Mouse (Mus musculus) stomach, embryonic 16.5 days (tissue): ENCODE results near the gene Lgals1. TPM values are rescaled to one million over a fixed set of nuclear protein-coding genes. Genes with fewer than 3 reads are reported as not detected.

Experiments
- ATAC-seq: fragments of 200-750 bp; cut with Nextera tagmentation; 2 replicates; pipeline ENCODE4 v1.8.0; 2017; ENCODE audit warnings: moderate number of reproducible peaks, moderate TSS enrichment; ENCODE audit not compliant: insufficient read depth, low FRiP score
- H3K27ac ChIP-seq: fragments of 300-500 bp; sonication (generic); 2 replicates; pipeline ENCODE4 v1.5.1; 2014; ENCODE audit warnings: low read length
- H3K27me3 ChIP-seq: fragments of 300-500 bp; sonication (generic); 2 replicates; pipeline ENCODE4 v1.6.1; 2014; ENCODE audit warnings: low read length, control low read depth, mixed read lengths; ENCODE audit not compliant: control insufficient read depth, insufficient read depth
- H3K36me3 ChIP-seq: fragments of 300-500 bp; sonication (generic); 2 replicates; pipeline ENCODE4 v1.6.1; 2014; ENCODE audit warnings: low read length; ENCODE audit not compliant: control insufficient read depth, insufficient read depth
- H3K4me1 ChIP-seq: fragments of 300-500 bp; sonication (generic); 2 replicates; pipeline ENCODE4 v1.6.1; 2014; ENCODE audit warnings: low read length, control low read depth, mixed read lengths; ENCODE audit not compliant: control insufficient read depth, insufficient read depth
- H3K4me2 ChIP-seq: fragments of 300-500 bp; sonication (generic); 2 replicates; pipeline ENCODE4 v1.6.1; 2014; ENCODE audit warnings: low read depth, low read length, mixed read lengths
- H3K4me3 ChIP-seq: fragments of 300-500 bp; sonication (generic); replicated peaks from 2 replicates; pipeline ENCODE4 v1.5.1; 2014; ENCODE audit warnings: mild to moderate bottlenecking, low read length
- H3K9ac ChIP-seq: fragments of 300-500 bp; sonication (generic); 2 replicates; pipeline ENCODE4 v1.6.1; 2014; ENCODE audit warnings: low read length
- H3K9me3 ChIP-seq: fragments of 300-500 bp; sonication (generic); replicated peaks from 2 replicates; pipeline ENCODE4 v1.6.1; 2016; ENCODE audit warnings: low read length, control low read depth; ENCODE audit not compliant: control insufficient read depth
- WGBS: fragments of 180-500 bp; shearing (Covaris S2); extraction: QIAGEN DNeasy Blood & Tissue Kit; methylation state at CpG from one replicate; pipeline ENCODE4 v1.1.7; 2014; 5-methylcytosine and 5-hydroxymethylcytosine counted together
- polyA plus RNA-seq: library from polyadenylated mRNA; unstranded; fragments of >200 nt; fragmentation: Nextera tagmentation; extraction: Ambion mirVana; gene quantifications from 2 replicates; pipeline ENCODE4 v1.2.1, GENCODE M21; 2015

The Lgals1 gene
- polyA plus RNA-seq, 1 experiment from 2014 or later: 1,528 TPM

DNA sequence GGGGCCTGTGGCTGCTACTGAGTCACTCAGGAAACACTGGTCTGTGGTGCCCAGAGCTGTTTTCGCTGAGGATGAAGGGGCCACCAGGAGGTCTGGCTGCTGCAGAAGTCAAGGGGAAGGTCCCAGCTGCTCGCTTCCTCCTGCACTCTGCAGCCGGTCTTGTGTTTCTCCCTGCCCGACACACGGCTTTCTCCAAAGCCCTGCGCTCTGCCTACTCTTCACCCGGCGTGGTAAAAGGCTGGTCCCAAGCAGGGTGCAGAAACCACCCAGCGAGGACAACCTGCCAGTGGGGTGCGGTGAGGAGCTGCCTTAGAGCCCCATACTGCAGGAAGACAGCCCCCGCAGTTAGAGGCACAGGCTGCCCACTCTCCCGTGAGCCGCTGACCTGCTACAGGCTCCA lies 31.8 kb upstream of the Lgals1 start:
- H3K4me1 ChIP-seq: peaks cover 54% of the 10 kb centered on the region

DNA sequence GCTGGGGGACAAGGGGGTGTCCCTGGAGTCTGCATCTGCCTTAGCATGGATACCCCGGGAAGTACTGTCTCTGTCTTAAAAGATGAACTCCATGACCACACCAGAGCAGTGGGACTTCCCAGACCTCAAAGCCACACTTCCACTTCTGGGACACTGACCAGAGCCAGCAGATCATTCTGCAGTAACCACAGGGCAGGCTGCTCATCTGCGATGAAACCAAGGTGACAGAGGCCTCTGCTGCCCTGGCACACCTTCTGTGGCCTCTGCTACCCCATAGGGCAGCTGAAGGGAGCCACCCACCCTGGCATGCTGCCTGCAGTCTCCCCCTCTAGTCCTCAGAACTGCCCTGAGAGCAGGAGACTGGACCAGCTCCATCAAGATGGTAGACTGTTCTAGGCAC lies 30.8 kb upstream of the Lgals1 start:
- peaks cover 53% of the 10 kb centered on the region for H3K4me1 ChIP-seq

More for the DNA sequence above, 31.8 kb upstream of the Lgals1 start:
- H3K27me3 ChIP-seq: no peaks in the 10 kb centered on the region
- H3K4me3 ChIP-seq: no peak overlapping the region
- no peaks in the 10 kb centered on the region for H3K9me3 ChIP-seq
- peak overlapping the region; percentile 35 for H3K27ac ChIP-seq
- peaks cover 15% of the 10 kb centered on the region; the same call in 1 of the 2 replicates for H3K36me3 ChIP-seq
- WGBS: 69% methylated on average over 13 of the region's 13 CpGs
- no peak for ATAC-seq
- H3K9ac ChIP-seq: peak overlapping the region; percentile 46; the same call in 1 of the 2 replicates
- H3K4me2 ChIP-seq: no peak overlapping the region

DNA sequence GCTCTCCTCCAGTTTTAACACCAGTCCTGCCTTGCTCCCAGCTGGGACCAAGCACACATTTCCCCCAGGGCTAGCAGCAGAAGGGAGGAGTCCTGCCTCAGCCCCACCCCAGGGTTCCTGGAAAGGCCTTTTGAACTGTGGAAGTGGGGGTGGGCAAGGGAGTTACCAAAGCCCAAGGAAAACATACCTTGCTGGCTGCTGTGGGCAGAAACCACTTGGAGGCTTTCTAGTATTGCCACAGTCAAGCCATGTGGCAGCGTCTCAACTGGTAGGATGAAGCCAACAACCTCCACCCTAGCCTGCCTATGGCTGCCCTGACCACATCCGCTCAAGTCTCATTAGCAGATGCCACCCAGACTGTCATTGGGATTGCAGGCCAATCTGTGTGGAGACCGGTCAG lies 30.4 kb upstream of the Lgals1 start:
- Histone ChIP-seq H3K9ac (peak overlapping the region; percentile 43; the same call in 1 of the 2 replicates), H3K36me3 (peaks cover 9% of the 10 kb centered on the region; the same call in 1 of the 2 replicates), H3K27ac (peak overlapping the region; percentile 60), H3K4me1 (peaks cover 57% of the 10 kb centered on the region), H3K4me2 (no peak overlapping the region), H3K4me3 (no peak overlapping the region), H3K9me3 (no peaks in the 10 kb centered on the region), H3K27me3 (no peaks in the 10 kb centered on the region)
- WGBS: 69% methylated on average over 3 of the region's 3 CpGs
- ATAC-seq: no peak

More for the DNA sequence above, 30.8 kb upstream of the Lgals1 start:
- no peak for ATAC-seq
- Histone ChIP-seq H3K4me2 (no peak overlapping the region), H3K9me3 (no peaks in the 10 kb centered on the region), H3K27ac (peak overlapping the region; percentile 60), H3K4me3 (no peak overlapping the region), H3K36me3 (peaks cover 13% of the 10 kb centered on the region; the same call in 1 of the 2 replicates), H3K27me3 (no peaks in the 10 kb centered on the region), H3K9ac (peak overlapping the region; percentile 43; the same call in 1 of the 2 replicates)
- WGBS: 75% methylated on average over 2 of the region's 2 CpGs

DNA sequence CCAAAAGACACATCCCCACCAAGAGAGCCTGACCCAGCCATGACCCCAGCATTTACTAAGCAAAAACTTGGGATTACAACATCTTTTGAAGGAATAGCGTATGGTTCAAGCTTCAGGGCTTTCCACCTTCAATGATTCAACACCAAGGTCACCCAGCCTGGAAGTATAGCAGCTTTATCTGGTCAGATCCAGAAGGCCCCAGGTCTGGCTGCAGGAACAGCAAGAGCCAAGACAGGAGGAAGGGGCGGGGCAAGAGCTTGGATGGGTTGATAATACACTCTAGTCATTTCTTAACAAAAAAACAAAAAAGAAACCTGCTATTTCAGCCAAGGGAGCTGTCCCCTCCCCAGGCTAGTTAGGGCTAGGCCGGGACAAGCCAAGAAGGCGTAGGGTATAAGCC lies 29.0 kb upstream of the Lgals1 start:
- no peak overlapping the region for H3K4me2 ChIP-seq
- H3K27me3 ChIP-seq: no peaks in the 10 kb centered on the region
- H3K4me1 ChIP-seq: peaks cover 62% of the 10 kb centered on the region
- H3K4me3 ChIP-seq: no peak overlapping the region
- no peaks in the 10 kb centered on the region for H3K9me3 ChIP-seq
- 0 out of 2 replicates have a peak, but pooled peaks cover 1% of the 10 kb centered on the region for H3K36me3 ChIP-seq
- 0 out of 2 replicates have a peak overlapping the region, but pooled peaks have one; percentile 78 for H3K27ac ChIP-seq
- 79% methylated on average over 4 of the region's 4 CpGs for WGBS
- no peak for ATAC-seq
- no peak overlapping the region for H3K9ac ChIP-seq

DNA sequence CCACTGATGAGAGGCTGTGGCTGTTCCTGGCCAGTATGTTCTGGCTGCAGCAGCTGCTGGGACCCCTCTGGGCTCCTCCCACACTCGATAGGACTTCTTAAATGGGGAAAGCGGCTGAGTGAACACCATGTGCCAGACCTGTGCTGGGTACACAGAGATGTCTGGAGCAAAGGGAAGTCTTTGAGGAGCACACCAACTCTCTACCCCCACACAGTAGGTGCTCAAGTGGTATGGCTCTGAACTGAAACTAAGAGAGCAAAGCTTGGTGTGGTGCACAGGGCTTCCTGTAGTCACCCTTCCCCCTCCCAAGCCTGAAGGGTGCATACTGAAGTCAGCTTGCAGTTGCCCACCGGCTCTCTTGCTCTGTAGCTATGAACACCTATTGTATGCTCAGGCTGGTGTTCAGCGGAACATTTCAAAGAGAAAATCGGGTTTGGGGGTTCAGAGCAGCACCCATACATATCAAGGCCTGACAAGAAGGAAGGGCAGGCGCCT lies 28.0 kb upstream of the Lgals1 start:
- peak overlapping the region; percentile 86 for H3K4me2 ChIP-seq
- H3K36me3 ChIP-seq: peaks cover 8% of the 10 kb centered on the region; the same call in 1 of the 2 replicates
- peak overlapping the region; percentile 87; the same call in 1 of the 2 replicates for H3K9ac ChIP-seq
- H3K4me3 ChIP-seq: peak overlapping the region; percentile 91
- peaks cover 65% of the 10 kb centered on the region for H3K4me1 ChIP-seq
- H3K9me3 ChIP-seq: no peaks in the 10 kb centered on the region
- no peak for ATAC-seq
- H3K27ac ChIP-seq: peak overlapping the region; percentile 78
- no peaks in the 10 kb centered on the region for H3K27me3 ChIP-seq
- WGBS: 45% methylated on average over 6 of the region's 6 CpGs

DNA sequence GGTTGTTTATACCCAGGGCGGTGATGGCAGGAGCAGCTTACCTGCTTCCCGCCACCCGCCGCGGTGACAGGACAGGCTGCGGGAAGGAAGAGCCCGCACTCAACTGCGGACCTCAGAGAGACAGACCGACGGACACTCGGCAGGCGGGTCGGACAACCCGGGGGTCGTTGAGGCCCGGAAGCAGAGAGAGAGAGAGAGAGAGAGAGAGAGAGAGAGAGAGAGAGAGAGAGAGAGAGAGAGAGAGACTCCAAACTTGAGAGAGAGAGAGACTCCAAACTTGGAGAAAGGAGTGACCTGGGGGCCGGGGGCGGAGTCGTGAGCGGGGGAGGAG lies 27.2 kb upstream of the Lgals1 start, which contains the start of gene Gm49510:
Gene Gm49510, plus strand, starts transcription at position 259 of the 331 bp plus-strand sequence.
- Histone ChIP-seq H3K9ac (peak within 1 kb of the TSS; percentile 87), H3K4me2 (peak within 1 kb of the TSS; percentile 86), H3K27ac (peak within 1 kb of the TSS; percentile 93), H3K4me1 (peaks cover 59% of the 10 kb centered on the region), H3K4me3 (peak within 1 kb of the TSS; percentile 91), H3K27me3 (no peaks in the 10 kb centered on the region), H3K36me3 (peaks cover 10% of the 10 kb centered on the region; the same call in 1 of the 2 replicates), H3K9me3 (no peaks in the 10 kb centered on the region)
- ATAC-seq: no peak
- WGBS: under 1% methylated on average over 20 of the region's 20 CpGs

DNA sequence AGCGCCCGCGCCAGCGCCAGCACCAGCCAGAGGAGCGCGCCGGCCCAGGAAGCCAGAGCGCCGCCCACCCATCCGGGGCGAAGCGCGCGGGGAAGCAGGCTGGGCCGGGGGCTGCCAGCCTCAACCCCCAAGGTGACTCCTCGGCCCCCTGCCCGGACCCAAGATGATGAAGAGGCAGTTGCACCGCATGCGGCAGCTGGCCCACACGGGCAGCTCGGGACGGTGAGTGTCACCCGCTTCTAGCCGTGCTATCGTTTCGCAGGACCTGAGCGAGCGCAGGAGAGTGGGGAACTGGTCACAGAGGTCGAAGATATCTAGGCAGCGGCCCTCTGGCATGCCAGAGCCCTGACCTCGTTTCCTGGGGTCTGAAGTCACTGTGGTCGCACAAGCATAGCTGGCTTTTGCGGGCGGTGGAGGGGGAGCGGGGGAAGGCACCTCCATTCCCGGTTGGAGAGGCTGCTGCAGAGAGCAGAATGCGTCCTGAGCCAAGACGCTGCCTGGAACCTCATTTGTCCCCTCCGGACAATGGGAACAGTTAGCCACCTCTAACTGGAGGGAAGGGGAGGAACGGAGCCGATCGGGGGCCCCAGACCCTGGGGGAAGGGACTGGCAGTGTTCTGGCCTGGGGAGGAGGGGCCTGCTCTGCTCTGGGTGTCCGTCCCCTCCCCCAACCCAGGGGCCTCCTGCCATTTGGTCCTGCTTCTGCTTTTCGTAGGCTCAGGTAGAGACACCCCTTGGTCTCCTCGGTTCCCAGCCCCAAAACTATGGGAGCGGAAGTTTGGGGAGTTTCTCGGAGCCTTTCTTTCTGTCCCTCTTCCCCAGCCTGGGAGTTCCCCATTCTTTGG lies 26.6 kb upstream of the Lgals1 start, which contains the start of gene Sh3bp1:
Gene Sh3bp1, plus strand, starts transcription at position 29 of the 845 bp plus-strand sequence.
- H3K36me3 ChIP-seq: peaks cover 10% of the 10 kb centered on the region; the same call in 1 of the 2 replicates
- no peaks in the 10 kb centered on the region for H3K27me3 ChIP-seq
- ATAC-seq: peak; percentile 68
- H3K4me1 ChIP-seq: peaks cover 59% of the 10 kb centered on the region
- peak within 1 kb of the TSS; percentile 93 for H3K27ac ChIP-seq
- no peaks in the 10 kb centered on the region for H3K9me3 ChIP-seq
- under 1% methylated on average over 47 of the region's 47 CpGs for WGBS
- H3K4me3 ChIP-seq: peak within 1 kb of the TSS; percentile 91
- peak within 1 kb of the TSS; percentile 87 for H3K9ac ChIP-seq
- peak within 1 kb of the TSS; percentile 86 for H3K4me2 ChIP-seq

DNA sequence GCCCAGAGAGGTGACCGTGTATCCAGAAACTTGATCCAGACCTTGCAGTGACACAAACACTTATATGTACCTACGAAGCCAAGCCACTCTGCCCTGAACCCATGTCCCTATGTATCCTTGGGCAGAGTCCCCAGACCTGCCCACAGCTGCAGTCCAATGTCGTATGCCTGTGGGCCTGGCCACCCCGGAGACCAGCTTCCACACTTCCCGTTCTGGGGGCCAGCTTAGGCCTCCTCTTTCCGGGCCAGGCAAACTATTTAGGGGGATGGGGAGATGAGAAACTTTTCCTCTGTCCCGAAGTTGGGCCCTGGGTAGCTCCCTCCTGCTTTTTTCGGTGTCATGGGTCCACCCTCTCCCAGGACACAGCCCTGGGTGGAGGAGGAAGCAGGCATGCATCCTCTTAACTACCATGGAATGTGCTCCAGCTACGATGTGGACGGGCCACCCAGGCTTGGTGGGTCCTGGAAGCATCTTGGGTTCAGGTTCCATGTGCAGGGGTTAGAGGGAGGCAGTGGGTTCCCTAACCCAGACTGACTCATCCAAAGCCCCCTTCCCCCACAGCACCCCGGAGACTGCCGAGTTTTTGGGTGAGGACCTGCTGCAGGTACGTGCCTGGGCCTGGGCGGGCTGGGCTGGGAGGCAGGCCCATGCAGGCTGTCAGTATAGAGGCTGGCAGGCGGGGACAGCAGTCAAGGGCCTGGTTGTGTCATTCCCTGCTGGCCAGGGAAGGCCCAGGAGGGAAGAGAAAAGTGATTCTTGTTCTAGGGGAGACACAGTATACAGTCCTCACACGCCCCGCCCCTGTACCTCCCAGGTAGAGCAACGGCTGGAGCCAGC lies 25.7 kb upstream of the Lgals1 start:
- ATAC-seq: peak; percentile 26; the same call in 1 of the 2 replicates
- Histone ChIP-seq H3K4me1 (peaks cover 53% of the 10 kb centered on the region), H3K9ac (peak overlapping the region; percentile 87), H3K4me2 (peak overlapping the region; percentile 86), H3K27me3 (no peaks in the 10 kb centered on the region), H3K9me3 (no peaks in the 10 kb centered on the region), H3K4me3 (peak overlapping the region; percentile 91), H3K36me3 (peaks cover 13% of the 10 kb centered on the region; the same call in 1 of the 2 replicates), H3K27ac (peak overlapping the region; percentile 93)
- 10% methylated on average over 18 of the region's 18 CpGs for WGBS
